Mouse (Mus musculus) kidney, postnatal 0 days (tissue): ENCODE measurements around the gene Ppp1r37. TPM values are rescaled to one million over a fixed set of nuclear protein-coding genes. Genes with fewer than 3 reads are reported as not detected.

Experiments
- ATAC-seq: fragments of 200-750 bp; cut with Nextera tagmentation; replicated peaks from 2 replicates; pipeline ENCODE4 v1.8.0; 2017; ENCODE audit warnings: low read depth, moderate number of reproducible peaks, moderate TSS enrichment, moderate library complexity; ENCODE audit not compliant: low FRiP score
- DNase-seq: peaks from one replicate; pipeline ENCODE4 v3.0.0-alpha.2; 2016; ENCODE audit warnings: low spot score
- H3K27ac ChIP-seq: fragments of 300-500 bp; sonication (generic); 2 replicates; pipeline ENCODE4 v1.5.1; 2014; ENCODE audit warnings: mild to moderate bottlenecking
- H3K27me3 ChIP-seq: fragments of 300-500 bp; sonication (generic); 2 replicates; pipeline ENCODE4 v1.6.1; 2014; ENCODE audit warnings: low read length, mixed read lengths; ENCODE audit not compliant: insufficient read depth
- H3K36me3 ChIP-seq: fragments of 300-500 bp; sonication (generic); 2 replicates; pipeline ENCODE4 v1.6.1; 2014; ENCODE audit warnings: low read length, mixed read lengths; ENCODE audit not compliant: insufficient read depth
- H3K4me1 ChIP-seq: fragments of 300-500 bp; sonication (generic); replicated peaks from 2 replicates; pipeline ENCODE4 v1.6.1; 2014; ENCODE audit warnings: antibody characterized with exemption, low read length, mixed read lengths; ENCODE audit not compliant: insufficient read depth
- H3K4me2 ChIP-seq: fragments of 300-500 bp; sonication (generic); 2 replicates; pipeline ENCODE4 v1.6.1; 2014; ENCODE audit warnings: mild to moderate bottlenecking, low read length, moderate library complexity, mixed read lengths
- H3K4me3 ChIP-seq: fragments of 300-500 bp; sonication (generic); replicated peaks from 2 replicates; pipeline ENCODE4 v1.5.1; 2014; ENCODE audit warnings: low read depth, low read length
- H3K9ac ChIP-seq: fragments of 300-500 bp; sonication (generic); 2 replicates; pipeline ENCODE4 v1.6.1; 2014; ENCODE audit warnings: low read depth, low read length
- H3K9me3 ChIP-seq: fragments of 300-500 bp; sonication (generic); replicated peaks from 2 replicates; pipeline ENCODE4 v1.6.1; 2016; ENCODE audit warnings: low read length, inconsistent platforms, mixed read lengths
- CTCF ChIP-seq: IDR thresholded peaks from 2 replicates; pipeline ENCODE4 v1.5.1; 2016; ENCODE audit warnings: antibody characterized with exemption, low read depth, mild to moderate bottlenecking, moderate library complexity
- WGBS: fragments of 180-500 bp; shearing (Covaris S2); extraction: QIAGEN DNeasy Blood & Tissue Kit; methylation state at CpG from one replicate; pipeline ENCODE4 v1.1.7; 2014; 5-methylcytosine and 5-hydroxymethylcytosine counted together
- polyA plus RNA-seq: library from polyadenylated mRNA; unstranded; fragments of >200 nt; fragmentation: Nextera tagmentation; extraction: Ambion mirVana; gene quantifications from 2 replicates; pipeline ENCODE4 v1.2.1, GENCODE M21; 2015

Ppp1r37 gene
- polyA plus RNA-seq, 1 experiment from 2014 or later, result 17.1 TPM

- Histone ChIP-seq H3K4me1 (peaks cover 7% of the 10 kb centered on the region; the same call in 1 of the 2 replicates), H3K36me3 (no peaks in the 10 kb centered on the region), H3K27ac (no peak overlapping the region), H3K27me3 (no peaks in the 10 kb centered on the region), H3K9me3 (no peaks in the 10 kb centered on the region), H3K9ac (no peak overlapping the region), H3K4me3 (no peak overlapping the region), H3K4me2 (no peak overlapping the region)
- ATAC-seq (no peak), DNase-seq (no peak)
- no peak for TF ChIP-seq CTCF
- 79% methylated on average over 2 of the region's 2 CpGs for WGBS
Measured at GRCm38 (mm10) chr7:19547344-19547969, 15.4 kb downstream of the Ppp1r37 start.

- H3K36me3 ChIP-seq, result no peaks in the 10 kb centered on the region
- ATAC-seq, result 0 out of 2 replicates have a peak, but pooled peaks have one; percentile 22
- H3K4me2 ChIP-seq, result no peak overlapping the region
- no peak overlapping the region for H3K4me3 ChIP-seq
- no peak overlapping the region for H3K9ac ChIP-seq
- TF ChIP-seq CTCF, result no peak
- WGBS, result 26% methylated on average over 3 of the region's 3 CpGs
- no peaks in the 10 kb centered on the region for H3K9me3 ChIP-seq
- H3K27me3 ChIP-seq, result no peaks in the 10 kb centered on the region
- no peak overlapping the region for H3K27ac ChIP-seq
- H3K4me1 ChIP-seq, result peaks cover 7% of the 10 kb centered on the region; the same call in 1 of the 2 replicates
- DNase-seq, result peak; percentile 43
Measured at GRCm38 (mm10) chr7:19546007-19546406, 16.9 kb downstream of the Ppp1r37 start.

- WGBS, result 47% methylated on average over 6 of the region's 6 CpGs
- Histone ChIP-seq H3K4me2 (no peak overlapping the region), H3K9me3 (no peaks in the 10 kb centered on the region), H3K4me3 (no peak overlapping the region), H3K27me3 (no peaks in the 10 kb centered on the region), H3K36me3 (no peaks in the 10 kb centered on the region), H3K9ac (no peak overlapping the region), H3K27ac (no peak overlapping the region), H3K4me1 (peaks cover 7% of the 10 kb centered on the region; the same call in 1 of the 2 replicates)
- DNase-seq (peak; percentile 42), ATAC-seq (no peak)
- TF ChIP-seq CTCF, result peak; percentile 57
Measured at GRCm38 (mm10) chr7:19543584-19543983, 19.3 kb downstream of the Ppp1r37 start.

- DNase-seq (no peak), ATAC-seq (no peak)
- 56% methylated on average over 8 of the region's 8 CpGs for WGBS
- TF ChIP-seq CTCF, result no peak
- H3K9me3 ChIP-seq, result no peaks in the 10 kb centered on the region
- no peaks in the 10 kb centered on the region for H3K36me3 ChIP-seq
- H3K4me3 ChIP-seq, result no peak overlapping the region
- H3K4me2 ChIP-seq, result no peak overlapping the region
- no peak overlapping the region for H3K9ac ChIP-seq
- no peaks in the 10 kb centered on the region for H3K27me3 ChIP-seq
- peaks cover 7% of the 10 kb centered on the region; the same call in 1 of the 2 replicates for H3K4me1 ChIP-seq
- no peak overlapping the region for H3K27ac ChIP-seq
Measured at GRCm38 (mm10) chr7:19542155-19542691, 20.7 kb downstream of the Ppp1r37 start.

GRCm38 (mm10) chr7:19541681-19542154 lies 21.2 kb downstream of the Ppp1r37 start:
- Histone ChIP-seq H3K4me2 (no peak overlapping the region), H3K36me3 (no peaks in the 10 kb centered on the region), H3K27me3 (no peaks in the 10 kb centered on the region), H3K9me3 (no peaks in the 10 kb centered on the region), H3K4me3 (no peak overlapping the region), H3K27ac (no peak overlapping the region), H3K9ac (no peak overlapping the region), H3K4me1 (peaks cover 7% of the 10 kb centered on the region; the same call in 1 of the 2 replicates)
- TF ChIP-seq CTCF, result no peak
- 56% methylated on average over 7 of the region's 7 CpGs for WGBS
- DNase-seq (no peak), ATAC-seq (no peak)

GRCm38 (mm10) chr7:19540771-19541566 lies 21.9 kb downstream of the Ppp1r37 start:
- Histone ChIP-seq H3K9me3 (no peaks in the 10 kb centered on the region), H3K4me3 (no peak overlapping the region), H3K4me1 (peaks cover 4% of the 10 kb centered on the region; the same call in 1 of the 2 replicates), H3K4me2 (no peak overlapping the region), H3K27ac (no peak overlapping the region), H3K9ac (0 out of 2 replicates have a peak overlapping the region, but pooled peaks have one; percentile 31), H3K27me3 (no peaks in the 10 kb centered on the region), H3K36me3 (no peaks in the 10 kb centered on the region)
- no peak for DNase-seq
- no peak for ATAC-seq
- 77% methylated on average over 2 of the region's 2 CpGs for WGBS
- TF ChIP-seq CTCF, result no peak
